Mouse (Mus musculus): ENCODE measurements around the gene S100a14. TPM values are rescaled to one million over a fixed set of nuclear protein-coding genes. Genes with fewer than 3 reads are reported as not detected.
A peak's percentile ranks its signal among the peaks of the same experiment; 100 is the strongest.

S100a14 gene
- polyA plus RNA-seq, 1 experiment: not detected

DNA sequence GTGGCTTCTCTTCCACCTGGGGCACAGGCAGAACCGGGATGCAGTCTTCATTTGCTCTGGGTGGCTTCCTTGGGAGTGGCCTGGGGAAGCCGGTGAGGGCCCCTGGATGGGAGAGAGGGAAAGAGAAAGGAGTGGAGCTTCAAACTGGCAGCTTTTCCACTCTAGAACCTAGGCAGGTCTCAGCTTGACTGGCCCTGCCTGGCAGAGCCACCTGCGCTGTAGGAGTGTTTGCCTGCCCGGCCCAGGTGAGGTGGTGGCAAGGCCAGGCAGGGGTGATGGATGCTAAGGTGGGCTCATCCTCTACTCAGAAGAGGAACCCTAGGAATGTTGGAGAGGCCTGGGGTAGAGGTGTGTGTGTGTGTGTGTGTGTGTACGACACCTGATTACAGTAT, 11.2 kb downstream of the S100a14 start:
- peak overlapping the region; percentile 37 for H3K4me3 ChIP-seq (ENCODE audit: insufficient read depth, low read length)
- peak overlapping the region; percentile 85 for H3K27ac ChIP-seq (ENCODE audit: insufficient read depth, low read length)
- H3K4me1 ChIP-seq (ENCODE audit: control insufficient read depth, insufficient read depth, low read length): no peaks in the 10 kb centered on the region
- TF ChIP-seq CTCF (IDR thresholded peaks at IDR 0.05; ENCODE audit: extremely low read depth, insufficient read depth, low read length) (no peak), POLR2A (IDR thresholded peaks at IDR 0.05; ENCODE audit: extremely low read depth, insufficient read depth, low read length) (no peak)

DNA sequence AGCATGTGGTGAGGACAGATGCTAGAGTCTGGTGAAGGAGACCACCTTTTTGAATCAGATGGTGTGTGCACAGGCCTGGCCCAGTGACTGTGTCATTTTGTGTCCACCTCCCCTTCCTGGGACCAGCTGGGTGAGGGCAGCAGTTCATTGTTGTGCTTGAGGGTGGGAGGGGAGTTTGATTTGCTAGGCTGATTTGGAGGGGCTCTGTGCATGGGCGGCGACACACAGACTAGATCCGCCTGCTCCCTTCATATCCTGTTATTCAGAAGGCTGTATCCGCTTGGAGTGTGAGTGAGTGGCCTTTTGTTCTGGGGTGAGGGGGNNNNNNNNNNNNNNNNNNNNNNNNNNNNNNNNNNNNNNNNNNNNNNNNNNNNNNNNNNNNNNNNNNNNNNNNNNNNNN, 14.2 kb downstream of the S100a14 start:
- no peak for TF ChIP-seq POLR2A (IDR thresholded peaks at IDR 0.05; ENCODE audit: extremely low read depth, insufficient read depth, low read length)
- no peak for TF ChIP-seq CTCF (IDR thresholded peaks at IDR 0.05; ENCODE audit: extremely low read depth, insufficient read depth, low read length)
- Histone ChIP-seq H3K4me1 (ENCODE audit: control insufficient read depth, insufficient read depth, low read length) (no peaks in the 10 kb centered on the region), H3K27ac (ENCODE audit: insufficient read depth, low read length) (peak overlapping the region; percentile 97), H3K4me3 (ENCODE audit: insufficient read depth, low read length) (peak overlapping the region; percentile 18)

DNA sequence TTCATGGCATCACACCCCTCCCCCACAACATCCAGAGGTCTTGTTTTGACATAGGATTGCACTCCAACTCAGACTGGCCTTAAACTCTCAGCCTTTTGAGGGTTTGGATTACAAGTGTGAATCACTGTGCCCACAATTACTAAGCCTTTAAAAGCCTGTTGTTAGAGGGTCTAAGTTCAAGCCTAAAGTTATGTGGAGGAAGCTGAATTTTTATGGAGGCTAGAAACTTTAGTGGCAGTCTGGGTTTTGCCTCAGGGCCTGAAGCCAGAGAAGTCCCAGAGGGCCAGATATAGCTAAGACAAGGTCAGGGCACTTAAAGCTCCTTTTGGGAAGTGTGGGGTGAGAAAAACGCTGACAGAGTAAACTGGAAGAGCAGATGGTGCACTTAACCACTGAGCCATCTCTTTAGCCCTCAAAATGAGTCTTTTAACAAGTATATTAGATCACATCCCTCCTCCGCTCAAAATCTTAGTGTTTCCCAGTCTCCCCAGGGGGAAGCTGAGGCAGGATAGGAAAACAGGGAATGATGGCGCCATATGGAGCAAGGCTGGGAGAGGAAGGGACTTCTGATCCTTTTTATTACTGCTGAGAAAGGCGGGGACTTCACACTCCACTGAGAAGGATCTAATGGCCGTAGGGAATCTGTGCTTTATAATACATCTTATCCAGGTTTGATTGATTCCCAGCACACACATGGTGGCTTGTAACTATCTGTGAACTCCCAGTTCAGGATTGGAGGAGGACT, 23.2 kb downstream of the S100a14 start:
- Histone ChIP-seq H3K4me1 (ENCODE audit: control insufficient read depth, insufficient read depth, low read length) (no peaks in the 10 kb centered on the region), H3K27ac (ENCODE audit: insufficient read depth, low read length) (no peak overlapping the region), H3K4me3 (ENCODE audit: insufficient read depth, low read length) (no peak overlapping the region)
- no peak for TF ChIP-seq POLR2A (IDR thresholded peaks at IDR 0.05; ENCODE audit: extremely low read depth, insufficient read depth, low read length)
- TF ChIP-seq CTCF (IDR thresholded peaks at IDR 0.05; ENCODE audit: extremely low read depth, insufficient read depth, low read length): no peak

DNA sequence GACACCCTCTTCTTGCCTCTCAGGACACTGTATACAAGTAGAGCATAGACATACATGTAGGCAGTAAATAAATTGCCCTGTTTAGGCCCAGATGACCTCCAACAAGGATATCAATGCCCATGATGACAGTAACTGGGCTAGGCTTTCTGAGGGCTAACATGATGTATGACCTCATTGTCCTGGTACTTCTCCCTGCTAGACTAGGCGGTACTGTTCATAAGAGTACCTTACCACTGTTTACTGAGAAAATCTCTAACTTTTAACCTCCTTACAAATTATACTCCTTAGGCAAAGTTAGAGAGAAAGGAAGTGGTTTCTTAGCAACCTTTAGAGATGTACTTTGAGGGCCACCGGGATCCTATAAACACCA, 23.8 kb downstream of the S100a14 start:
- Histone ChIP-seq H3K4me1 (ENCODE audit: control insufficient read depth, insufficient read depth, low read length) (no peaks in the 10 kb centered on the region), H3K27ac (ENCODE audit: insufficient read depth, low read length) (no peak overlapping the region), H3K4me3 (ENCODE audit: insufficient read depth, low read length) (no peak overlapping the region)

DNA sequence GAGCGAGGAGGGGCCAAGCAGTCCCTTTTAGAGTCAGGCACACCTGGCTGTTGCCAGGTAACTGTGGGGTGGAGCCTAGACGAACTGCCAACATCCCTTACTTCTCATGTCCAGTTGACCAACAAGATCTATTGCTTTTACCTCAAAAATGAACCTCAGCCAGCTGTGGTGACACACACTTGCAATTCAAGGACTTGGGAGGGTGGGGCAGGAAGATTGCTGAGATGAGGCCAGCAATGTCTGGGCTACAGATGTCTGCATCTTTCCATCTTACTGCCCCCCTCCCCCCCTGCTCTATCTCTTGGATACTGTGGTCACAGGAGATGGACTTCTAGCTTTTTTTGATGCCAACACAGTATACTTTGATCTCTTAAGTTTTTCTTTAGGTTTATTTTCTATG, 25.6 kb downstream of the S100a14 start:
- Histone ChIP-seq H3K27ac (ENCODE audit: insufficient read depth, low read length) (no peak overlapping the region), H3K4me1 (ENCODE audit: control insufficient read depth, insufficient read depth, low read length) (no peaks in the 10 kb centered on the region), H3K4me3 (ENCODE audit: insufficient read depth, low read length) (no peak overlapping the region)
- TF ChIP-seq CTCF (IDR thresholded peaks at IDR 0.05; ENCODE audit: extremely low read depth, insufficient read depth, low read length) (no peak), POLR2A (IDR thresholded peaks at IDR 0.05; ENCODE audit: extremely low read depth, insufficient read depth, low read length) (no peak)

More for the DNA sequence above, 23.8 kb downstream of the S100a14 start:
- TF ChIP-seq CTCF (IDR thresholded peaks at IDR 0.05; ENCODE audit: extremely low read depth, insufficient read depth, low read length) (no peak), POLR2A (IDR thresholded peaks at IDR 0.05; ENCODE audit: extremely low read depth, insufficient read depth, low read length) (no peak)

DNA sequence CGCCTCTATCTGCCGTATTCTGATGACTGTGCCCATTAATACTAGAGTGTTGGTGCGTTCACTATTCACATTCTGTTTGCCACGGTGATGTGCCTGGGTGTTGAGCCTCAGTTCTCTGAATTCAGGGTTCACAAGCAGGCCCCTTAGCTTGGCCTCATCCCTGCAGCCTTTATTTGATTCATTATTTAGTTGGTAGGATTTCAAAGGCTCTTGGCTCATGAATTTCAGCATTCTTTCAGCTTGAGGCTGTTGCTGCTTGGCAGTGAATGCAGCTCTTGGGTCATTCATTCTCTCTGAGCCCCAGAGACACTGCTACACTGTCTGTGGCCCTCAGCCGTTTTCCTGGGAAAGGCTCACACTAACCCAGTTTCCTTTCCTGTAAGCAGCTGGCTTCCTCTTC, 29.3 kb downstream of the S100a14 start:
- H3K4me1 ChIP-seq (ENCODE audit: control insufficient read depth, insufficient read depth, low read length): no peaks in the 10 kb centered on the region
- TF ChIP-seq POLR2A (IDR thresholded peaks at IDR 0.05; ENCODE audit: extremely low read depth, insufficient read depth, low read length) (no peak), CTCF (IDR thresholded peaks at IDR 0.05; ENCODE audit: extremely low read depth, insufficient read depth, low read length) (no peak)
- H3K4me3 ChIP-seq (ENCODE audit: insufficient read depth, low read length): no peak overlapping the region
- no peak overlapping the region for H3K27ac ChIP-seq (ENCODE audit: insufficient read depth, low read length)

DNA sequence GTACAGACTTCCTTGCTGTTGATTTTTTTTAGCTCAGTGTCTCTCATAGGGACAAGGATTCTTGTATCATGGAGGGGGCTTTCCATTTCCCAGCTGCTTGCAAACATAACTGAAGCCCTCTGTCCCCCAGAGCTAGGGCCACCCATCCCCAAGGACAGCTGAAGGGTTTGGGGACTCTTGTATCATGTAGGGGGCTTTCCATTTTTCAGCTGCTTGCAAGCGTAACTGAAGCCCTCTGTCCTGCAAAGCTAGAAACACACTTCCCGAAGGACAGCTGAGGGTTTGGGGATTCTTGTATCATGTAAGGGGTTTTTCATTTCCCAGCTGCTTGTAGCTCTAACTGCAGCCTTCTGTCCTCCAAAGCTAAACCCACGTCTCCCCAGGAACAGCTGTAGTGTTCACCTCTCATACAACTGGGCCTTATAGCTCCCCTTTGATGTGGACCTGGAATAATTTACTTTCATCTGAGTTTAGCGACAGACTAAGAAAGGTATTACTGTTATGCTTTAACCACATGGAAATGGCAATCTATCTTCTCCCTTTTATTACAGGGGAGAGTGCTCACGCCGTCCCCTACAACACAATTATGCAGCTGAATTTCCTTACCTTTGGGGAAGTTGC, 33.5 kb downstream of the S100a14 start, which contains the start of gene S100a3:
S100a3 (plus strand) TSS at position 571 of the 621 bp plus-strand sequence.
- Histone ChIP-seq H3K4me1 (ENCODE audit: control insufficient read depth, insufficient read depth, low read length) (no peaks in the 10 kb centered on the region), H3K27ac (ENCODE audit: insufficient read depth, low read length) (no peak within 1 kb of the TSS), H3K4me3 (ENCODE audit: insufficient read depth, low read length) (no peak within 1 kb of the TSS)
- TF ChIP-seq POLR2A (IDR thresholded peaks at IDR 0.05; ENCODE audit: extremely low read depth, insufficient read depth, low read length): no peak
- TF ChIP-seq CTCF (IDR thresholded peaks at IDR 0.05; ENCODE audit: extremely low read depth, insufficient read depth, low read length): no peak

DNA sequence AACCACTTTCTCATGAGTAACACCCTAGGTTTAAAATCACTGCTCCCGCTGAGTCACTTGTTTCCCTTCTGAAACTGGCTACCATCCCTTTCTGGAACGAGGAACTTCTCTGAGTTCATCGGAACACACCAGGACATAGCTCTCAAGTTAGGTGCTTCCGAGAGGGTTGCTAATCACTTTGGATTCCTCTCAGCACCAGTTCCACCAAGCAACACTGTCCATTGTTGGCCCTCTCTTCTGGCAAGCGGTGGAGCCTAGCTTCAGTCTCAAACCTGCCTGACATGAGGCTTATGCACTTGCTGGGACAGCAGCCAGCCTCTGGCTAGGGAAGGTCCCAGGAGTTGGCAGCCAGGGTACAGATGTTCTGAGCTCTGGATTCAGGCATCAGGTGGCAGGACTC, 48.0 kb downstream of the S100a14 start:
- Histone ChIP-seq H3K4me3 (ENCODE audit: insufficient read depth, low read length) (no peak overlapping the region), H3K27ac (ENCODE audit: insufficient read depth, low read length) (no peak overlapping the region), H3K4me1 (ENCODE audit: control insufficient read depth, insufficient read depth, low read length) (peaks cover 3% of the 10 kb centered on the region; the same call in 1 of the 2 replicates)
- TF ChIP-seq CTCF (IDR thresholded peaks at IDR 0.05; ENCODE audit: extremely low read depth, insufficient read depth, low read length) (no peak), POLR2A (IDR thresholded peaks at IDR 0.05; ENCODE audit: extremely low read depth, insufficient read depth, low read length) (no peak)

DNA sequence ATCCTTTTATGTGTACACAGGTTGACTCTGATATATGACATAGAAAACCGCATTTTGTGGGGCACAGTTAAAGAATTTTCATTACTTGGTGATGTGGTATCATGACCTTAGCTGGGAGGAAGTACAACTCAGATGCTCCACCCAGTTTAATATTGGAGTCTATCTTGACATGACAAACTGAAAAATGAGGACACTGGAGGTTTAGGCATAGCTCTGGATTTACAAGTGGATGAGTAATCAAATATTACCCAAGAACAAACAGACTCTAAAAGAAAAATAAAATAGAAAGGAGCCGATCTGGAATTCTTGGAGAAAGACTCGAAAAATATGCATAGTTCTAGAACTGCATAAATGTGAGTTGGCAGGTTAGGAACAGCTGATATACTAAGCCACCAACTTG, 48.7 kb downstream of the S100a14 start:
- TF ChIP-seq CTCF (IDR thresholded peaks at IDR 0.05; ENCODE audit: extremely low read depth, insufficient read depth, low read length): no peak
- TF ChIP-seq POLR2A (IDR thresholded peaks at IDR 0.05; ENCODE audit: extremely low read depth, insufficient read depth, low read length): no peak
- Histone ChIP-seq H3K27ac (ENCODE audit: insufficient read depth, low read length) (no peak overlapping the region), H3K4me3 (ENCODE audit: insufficient read depth, low read length) (no peak overlapping the region), H3K4me1 (ENCODE audit: control insufficient read depth, insufficient read depth, low read length) (peaks cover 3% of the 10 kb centered on the region; the same call in 1 of the 2 replicates)

All from cortical plate, adult 2 months (tissue).